Mouse (Mus musculus): Measurements from ENCODE around the gene Noxa1. TPM values are rescaled to one million over a fixed set of nuclear protein-coding genes. Genes with fewer than 3 reads are reported as not detected.
A peak's percentile ranks its signal among the peaks of the same experiment; 100 is the strongest.

Gene Noxa1
- 5.6 and 10.0 TPM in 2 replicates for polyA plus RNA-seq (2015; fragmentation: Nextera tagmentation; extraction: Ambion mirVana)

GRCm38 (mm10) chr2:25095109-25095850 is at the start of gene Noxa1:
Gene Noxa1, minus strand, starts transcription at chr2:25095149.
- peak within 1 kb of the TSS; percentile 8; the same call in 1 of the 2 replicates for H3K9ac ChIP-seq
- WGBS: 40% methylated on average over 28 of the region's 28 CpGs

GRCm38 (mm10) chr2:25141921-25142320 is 47.0 kb upstream of the Noxa1 start:
- no peaks in the 10 kb centered on the region; the same call in 1 of the 2 replicates for H3K9me3 ChIP-seq
- H3K9ac ChIP-seq: no peak overlapping the region
- no peak for ATAC-seq
- H3K4me3 ChIP-seq (replicated peaks): no peak overlapping the region
- no peaks in the 10 kb centered on the region for H3K36me3 ChIP-seq
- WGBS: 79% methylated on average over 5 of the region's 5 CpGs
- no peak overlapping the region for H3K4me2 ChIP-seq (replicated peaks)
- no peaks in the 10 kb centered on the region for H3K4me1 ChIP-seq (replicated peaks)
- no peaks in the 10 kb centered on the region for H3K27me3 ChIP-seq (replicated peaks)
- H3K27ac ChIP-seq: no peak overlapping the region

More at GRCm38 (mm10) chr2:25095109-25095850, at the start of gene Noxa1:
- Histone ChIP-seq H3K9me3 (no peaks in the 10 kb centered on the region), H3K36me3 (no peaks in the 10 kb centered on the region), H3K4me3 (replicated peaks) (peak within 1 kb of the TSS; percentile 30), H3K4me2 (replicated peaks) (peak within 1 kb of the TSS; percentile 59), H3K4me1 (replicated peaks) (peaks cover 16% of the 10 kb centered on the region; the same call in 1 of the 2 replicates), H3K27me3 (replicated peaks) (no peaks in the 10 kb centered on the region), H3K27ac (0 out of 2 replicates have a peak within 1 kb of the TSS, but pooled peaks have one; percentile 37)
- ATAC-seq: peak; percentile 92

GRCm38 (mm10) chr2:25141185-25141584 is 46.2 kb upstream of the Noxa1 start:
- Histone ChIP-seq H3K9ac (no peak overlapping the region), H3K27me3 (replicated peaks) (no peaks in the 10 kb centered on the region), H3K4me2 (replicated peaks) (no peak overlapping the region), H3K4me1 (replicated peaks) (no peaks in the 10 kb centered on the region), H3K27ac (no peak overlapping the region), H3K4me3 (replicated peaks) (no peak overlapping the region), H3K36me3 (no peaks in the 10 kb centered on the region), H3K9me3 (no peaks in the 10 kb centered on the region; the same call in 1 of the 2 replicates)
- ATAC-seq: no peak
- WGBS: 68% methylated on average over 4 of the region's 4 CpGs

- H3K27me3 ChIP-seq (replicated peaks): no peaks in the 10 kb centered on the region
- H3K9me3 ChIP-seq: no peaks in the 10 kb centered on the region; the same call in 1 of the 2 replicates
- ATAC-seq: no peak
- no peak overlapping the region for H3K27ac ChIP-seq
- H3K36me3 ChIP-seq: no peaks in the 10 kb centered on the region
- WGBS: 63% methylated on average over 6 of the region's 6 CpGs
- H3K4me2 ChIP-seq (replicated peaks): no peak overlapping the region
- H3K4me3 ChIP-seq (replicated peaks): no peak overlapping the region
- H3K4me1 ChIP-seq (replicated peaks): no peaks in the 10 kb centered on the region
- H3K9ac ChIP-seq: no peak overlapping the region
Observed at GRCm38 (mm10) chr2:25137832-25138231, 42.9 kb upstream of the Noxa1 start.

GRCm38 (mm10) chr2:25131601-25132000 is 36.7 kb upstream of the Noxa1 start:
- H3K4me1 ChIP-seq (replicated peaks): peaks cover 2% of the 10 kb centered on the region; the same call in 1 of the 2 replicates
- 78% methylated on average over 9 of the region's 9 CpGs for WGBS
- H3K27me3 ChIP-seq (replicated peaks): 0 out of 2 replicates have a peak, but pooled peaks cover 3% of the 10 kb centered on the region
- H3K4me3 ChIP-seq (replicated peaks): no peak overlapping the region
- no peaks in the 10 kb centered on the region for H3K9me3 ChIP-seq
- H3K9ac ChIP-seq: no peak overlapping the region
- no peaks in the 10 kb centered on the region for H3K36me3 ChIP-seq
- H3K27ac ChIP-seq: no peak overlapping the region
- ATAC-seq: no peak
- H3K4me2 ChIP-seq (replicated peaks): no peak overlapping the region

- Histone ChIP-seq H3K9ac (no peak overlapping the region), H3K27me3 (replicated peaks) (0 out of 2 replicates have a peak, but pooled peaks cover 3% of the 10 kb centered on the region), H3K27ac (no peak overlapping the region), H3K9me3 (no peaks in the 10 kb centered on the region), H3K4me1 (replicated peaks) (peaks cover 17% of the 10 kb centered on the region), H3K36me3 (no peaks in the 10 kb centered on the region), H3K4me3 (replicated peaks) (no peak overlapping the region), H3K4me2 (replicated peaks) (no peak overlapping the region)
- no peak for ATAC-seq
- 82% methylated on average over 11 of the region's 11 CpGs for WGBS
Observed at GRCm38 (mm10) chr2:25128072-25128471, 33.1 kb upstream of the Noxa1 start.

- Histone ChIP-seq H3K4me3 (replicated peaks) (no peak overlapping the region), H3K27me3 (replicated peaks) (0 out of 2 replicates have a peak, but pooled peaks cover 3% of the 10 kb centered on the region), H3K4me2 (replicated peaks) (no peak overlapping the region), H3K36me3 (no peaks in the 10 kb centered on the region), H3K4me1 (replicated peaks) (peaks cover 18% of the 10 kb centered on the region), H3K27ac (no peak overlapping the region), H3K9me3 (no peaks in the 10 kb centered on the region), H3K9ac (no peak overlapping the region)
- ATAC-seq: peak; percentile 79
- WGBS: 43% methylated on average over 5 of the region's 5 CpGs
Observed at GRCm38 (mm10) chr2:25127206-25127605, 32.3 kb upstream of the Noxa1 start.

GRCm38 (mm10) chr2:25126011-25127010 is 31.4 kb upstream of the Noxa1 start:
- peak; percentile 50 for ATAC-seq
- whole genome bisulfite sequencing: 41% methylated on average over 19 of the region's 19 CpGs
- Histone ChIP-seq H3K4me1 (replicated peaks) (peaks cover 18% of the 10 kb centered on the region), H3K27ac (peak overlapping the region; percentile 36; the same call in 1 of the 2 replicates), H3K4me3 (replicated peaks) (no peak overlapping the region), H3K9ac (peak overlapping the region; percentile 22; the same call in 1 of the 2 replicates), H3K9me3 (no peaks in the 10 kb centered on the region), H3K4me2 (replicated peaks) (no peak overlapping the region), H3K36me3 (no peaks in the 10 kb centered on the region), H3K27me3 (replicated peaks) (0 out of 2 replicates have a peak, but pooled peaks cover 3% of the 10 kb centered on the region)

GRCm38 (mm10) chr2:25125146-25125545 is 30.2 kb upstream of the Noxa1 start:
- H3K27ac ChIP-seq: no peak overlapping the region
- no peak for ATAC-seq
- WGBS: 87% methylated on average over 6 of the region's 6 CpGs

GRCm38 (mm10) chr2:25124411-25124810 is 29.5 kb upstream of the Noxa1 start:
- H3K4me3 ChIP-seq (replicated peaks): no peak overlapping the region
- H3K9me3 ChIP-seq: no peaks in the 10 kb centered on the region
- no peak overlapping the region for H3K27ac ChIP-seq
- 69% methylated on average over 3 of the region's 3 CpGs for WGBS
- no peak overlapping the region for H3K9ac ChIP-seq
- H3K27me3 ChIP-seq (replicated peaks): no peaks in the 10 kb centered on the region
- H3K36me3 ChIP-seq: no peaks in the 10 kb centered on the region
- H3K4me1 ChIP-seq (replicated peaks): peaks cover 18% of the 10 kb centered on the region
- H3K4me2 ChIP-seq (replicated peaks): no peak overlapping the region
- ATAC-seq: no peak

More at GRCm38 (mm10) chr2:25125146-25125545, 30.2 kb upstream of the Noxa1 start:
- H3K9ac ChIP-seq: no peak overlapping the region
- H3K36me3 ChIP-seq: no peaks in the 10 kb centered on the region
- peaks cover 18% of the 10 kb centered on the region for H3K4me1 ChIP-seq (replicated peaks)
- H3K4me3 ChIP-seq (replicated peaks): no peak overlapping the region
- H3K4me2 ChIP-seq (replicated peaks): no peak overlapping the region
- no peaks in the 10 kb centered on the region for H3K9me3 ChIP-seq
- no peaks in the 10 kb centered on the region for H3K27me3 ChIP-seq (replicated peaks)

GRCm38 (mm10) chr2:25123527-25123926 is 28.6 kb upstream of the Noxa1 start:
- no peaks in the 10 kb centered on the region for H3K27me3 ChIP-seq (replicated peaks)
- no peak overlapping the region for H3K27ac ChIP-seq
- WGBS: 58% methylated on average over 5 of the region's 5 CpGs
- no peak for ATAC-seq
- H3K4me2 ChIP-seq (replicated peaks): no peak overlapping the region
- no peak overlapping the region for H3K4me3 ChIP-seq (replicated peaks)
- peaks cover 18% of the 10 kb centered on the region for H3K4me1 ChIP-seq (replicated peaks)
- H3K36me3 ChIP-seq: no peaks in the 10 kb centered on the region
- H3K9me3 ChIP-seq: no peaks in the 10 kb centered on the region
- H3K9ac ChIP-seq: no peak overlapping the region

GRCm38 (mm10) chr2:25122666-25123065 is 27.7 kb upstream of the Noxa1 start:
- 63% methylated on average over 2 of the region's 2 CpGs for WGBS
- peaks cover 18% of the 10 kb centered on the region for H3K4me1 ChIP-seq (replicated peaks)
- H3K36me3 ChIP-seq: no peaks in the 10 kb centered on the region
- ATAC-seq: no peak
- H3K27me3 ChIP-seq (replicated peaks): no peaks in the 10 kb centered on the region
- no peak overlapping the region for H3K9ac ChIP-seq
- H3K4me2 ChIP-seq (replicated peaks): no peak overlapping the region
- no peak overlapping the region for H3K27ac ChIP-seq
- H3K4me3 ChIP-seq (replicated peaks): no peak overlapping the region
- no peaks in the 10 kb centered on the region for H3K9me3 ChIP-seq
